Mouse (Mus musculus) intestine, postnatal 0 days (tissue): ENCODE results near the gene Pp2d1. TPM values are rescaled to one million over a fixed set of nuclear protein-coding genes. Genes with fewer than 3 reads are reported as not detected.

Experiments used
- ATAC-seq: fragments of 200-750 bp; cut with Nextera tagmentation; 2 replicates; pipeline ENCODE4 v1.8.0; 2017; ENCODE audit warnings: mild to moderate bottlenecking, moderate TSS enrichment, moderate library complexity
- H3K27ac ChIP-seq: fragments of 300-500 bp; sonication (generic); 2 replicates; pipeline ENCODE4 v1.5.1; 2014; ENCODE audit warnings: mild to moderate bottlenecking, low read depth, low read length, moderate library complexity
- H3K27me3 ChIP-seq: fragments of 300-500 bp; sonication (generic); replicated peaks from 2 replicates; pipeline ENCODE4 v1.6.1; 2014; ENCODE audit warnings: low read length, mixed read lengths; ENCODE audit not compliant: control insufficient read depth, insufficient read depth
- H3K36me3 ChIP-seq: fragments of 300-500 bp; sonication (generic); 2 replicates; pipeline ENCODE4 v1.6.1; 2014; ENCODE audit warnings: mild to moderate bottlenecking, moderate library complexity; ENCODE audit not compliant: control insufficient read depth, insufficient read depth
- H3K4me1 ChIP-seq: fragments of 300-500 bp; sonication (generic); replicated peaks from 2 replicates; pipeline ENCODE4 v1.6.1; 2014; ENCODE audit warnings: antibody characterized with exemption, low read length, mixed read lengths; ENCODE audit not compliant: control insufficient read depth, insufficient read depth
- H3K4me2 ChIP-seq: fragments of 300-500 bp; sonication (generic); replicated peaks from 2 replicates; pipeline ENCODE4 v1.6.1; 2014; ENCODE audit warnings: low read depth, mild to moderate bottlenecking, moderate library complexity
- H3K4me3 ChIP-seq: fragments of 300-500 bp; sonication (generic); 2 replicates; pipeline ENCODE4 v1.5.1; 2014; ENCODE audit warnings: low read depth, low read length
- H3K9ac ChIP-seq: fragments of 300-500 bp; sonication (generic); 2 replicates; pipeline ENCODE4 v1.6.1; 2014; ENCODE audit warnings: mild to moderate bottlenecking, low read depth, low read length
- H3K9me3 ChIP-seq: fragments of 300-500 bp; sonication (generic); 2 replicates; pipeline ENCODE4 v1.6.1; 2016; ENCODE audit warnings: mixed run types; ENCODE audit not compliant: control insufficient read depth
- CTCF ChIP-seq: sonication (generic); IDR thresholded peaks from 2 replicates; pipeline ENCODE4 v1.5.1; 2016; ENCODE audit warnings: low read depth, mild to moderate bottlenecking, control low read depth, antibody characterized with exemption, moderate library complexity
- WGBS: fragments of 180-500 bp; shearing (Covaris S2); extraction: QIAGEN DNeasy Blood & Tissue Kit; methylation state at CpG from one replicate; pipeline ENCODE4 v1.1.7; 2014; 5-methylcytosine and 5-hydroxymethylcytosine counted together
- polyA plus RNA-seq: library from polyadenylated mRNA; unstranded; fragments of >200 nt; fragmentation: Nextera tagmentation; extraction: Ambion mirVana; gene quantifications from 2 replicates; pipeline ENCODE4 v1.2.1, GENCODE M21; 2015

Gene Pp2d1
- polyA plus RNA-seq, 1 experiment from 2014 or later: 0.27 TPM

DNA sequence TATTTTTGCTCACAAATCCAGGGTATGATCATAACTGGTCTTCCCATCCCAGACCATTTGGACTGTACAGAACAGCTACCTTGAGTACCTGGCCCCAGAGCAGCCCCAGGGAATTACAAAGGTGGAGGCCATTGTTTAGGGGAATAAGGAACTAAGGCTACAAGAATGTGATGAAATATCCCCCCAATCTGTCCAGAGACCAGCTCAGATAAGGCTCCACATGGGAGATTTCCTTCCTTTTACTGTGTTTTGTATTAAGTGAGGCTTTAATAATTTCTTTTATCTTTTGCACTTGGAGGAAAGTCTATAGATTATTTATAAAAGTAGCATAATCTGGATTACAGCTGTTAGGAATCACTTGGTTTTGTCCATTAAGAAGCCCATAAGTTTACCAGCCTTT, 70.6 kb downstream of the Pp2d1 start:
- no peak overlapping the region for H3K9ac ChIP-seq
- no peaks in the 10 kb centered on the region for H3K27me3 ChIP-seq
- H3K9me3 ChIP-seq: no peaks in the 10 kb centered on the region
- H3K36me3 ChIP-seq: no peaks in the 10 kb centered on the region
- no peak overlapping the region for H3K4me3 ChIP-seq
- no peak overlapping the region for H3K27ac ChIP-seq
- ATAC-seq: no peak
- TF ChIP-seq CTCF: no peak
- no peaks in the 10 kb centered on the region for H3K4me1 ChIP-seq
- no peak overlapping the region for H3K4me2 ChIP-seq

DNA sequence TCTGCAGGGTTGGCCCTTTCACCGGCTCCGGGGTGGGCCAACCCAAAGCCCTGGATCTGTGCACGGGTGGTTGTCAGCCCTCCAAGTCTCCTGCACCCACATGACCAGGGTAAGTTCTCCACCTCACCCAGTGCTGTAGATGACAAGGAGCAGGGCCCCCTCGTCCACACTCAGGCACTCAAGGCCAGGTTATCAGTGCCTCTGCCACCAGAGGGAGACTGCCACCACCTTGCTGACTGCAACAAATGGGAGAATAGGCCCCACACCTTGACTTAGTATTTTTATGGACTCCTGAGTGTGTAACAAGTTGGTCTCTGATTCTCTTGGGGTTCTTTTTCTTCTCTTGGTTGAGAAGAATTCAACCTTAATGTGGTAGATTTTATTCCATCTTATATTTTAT, 73.7 kb downstream of the Pp2d1 start:
- Histone ChIP-seq H3K36me3 (no peaks in the 10 kb centered on the region), H3K9me3 (no peaks in the 10 kb centered on the region), H3K27ac (no peak overlapping the region), H3K4me3 (no peak overlapping the region), H3K4me1 (no peaks in the 10 kb centered on the region), H3K27me3 (no peaks in the 10 kb centered on the region), H3K9ac (no peak overlapping the region), H3K4me2 (no peak overlapping the region)
- WGBS: 52% methylated on average over 4 of the region's 4 CpGs
- peak; percentile 73 for TF ChIP-seq CTCF
- no peak for ATAC-seq

DNA sequence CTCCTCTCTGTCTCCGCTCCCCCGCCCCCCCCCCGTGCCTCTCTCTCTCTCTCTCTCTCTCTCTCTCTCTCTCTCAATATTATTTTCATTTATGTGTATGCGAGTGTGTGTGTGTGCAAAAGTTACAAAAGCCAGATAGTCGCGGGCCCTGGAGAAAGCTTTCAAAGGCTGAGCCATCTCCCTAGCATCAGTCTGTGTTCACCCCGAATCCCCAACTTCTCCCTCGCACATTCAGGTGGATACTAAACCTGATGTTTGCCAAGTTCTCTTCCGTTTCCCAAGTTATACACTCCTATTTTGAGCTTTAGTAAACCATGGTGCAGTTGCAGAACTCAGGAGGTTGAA, 75.8 kb downstream of the Pp2d1 start:
- no peak for ATAC-seq
- WGBS: 14% methylated on average over 8 of the region's 9 CpGs

DNA sequence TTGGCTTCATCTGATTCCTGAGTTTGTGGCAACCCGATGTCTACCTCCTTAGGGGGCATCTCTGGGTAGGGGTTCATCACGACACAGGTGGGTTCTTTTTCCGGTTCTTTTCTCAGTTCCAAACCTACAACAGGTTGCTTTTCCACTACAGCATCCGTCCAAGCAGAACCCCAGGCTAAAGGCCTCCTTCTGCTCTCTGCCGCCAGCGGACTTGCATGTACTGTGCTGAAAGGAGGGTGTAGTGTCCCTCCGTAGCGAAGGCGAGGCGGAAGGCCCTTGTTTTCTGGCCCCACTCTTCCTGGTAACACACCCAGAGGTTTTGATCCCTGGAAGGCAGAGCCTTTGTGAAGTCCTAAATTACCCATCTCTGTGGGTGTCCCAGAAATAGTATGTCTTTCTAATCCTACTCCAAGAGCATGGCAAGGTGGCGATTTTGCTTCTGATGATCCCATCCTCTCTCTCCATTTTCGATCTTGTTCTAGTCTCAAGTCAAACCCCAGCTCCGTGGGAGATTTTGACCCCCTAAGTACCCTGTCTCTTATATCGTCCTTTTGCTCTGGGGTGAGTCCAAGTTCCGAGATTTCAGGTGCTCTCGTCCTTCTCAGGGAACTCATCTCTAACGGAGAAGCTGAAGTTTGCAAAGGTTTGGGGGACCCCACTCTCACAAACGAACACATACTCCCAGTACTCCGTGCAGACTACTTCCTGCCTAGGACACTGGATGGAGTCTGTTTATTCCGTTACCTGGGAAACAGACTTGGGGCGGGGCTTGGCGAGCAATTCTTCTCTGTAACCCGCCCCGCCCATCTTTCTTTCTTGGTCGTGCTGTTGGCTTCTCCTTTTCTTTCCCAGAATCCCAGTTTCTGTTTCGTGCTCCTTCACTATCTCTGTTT, 76.4 kb downstream of the Pp2d1 start, which contains the start of gene Efhb:
TSS of gene Efhb (minus strand) at position 719 of the 893 bp plus-strand sequence.
- 21% methylated on average over 26 of the region's 26 CpGs for WGBS
- H3K27me3 ChIP-seq: no peaks in the 10 kb centered on the region
- ATAC-seq: peak; percentile 94
- no peak for TF ChIP-seq CTCF
- peak within 1 kb of the TSS; percentile 70 for H3K4me2 ChIP-seq
- H3K9ac ChIP-seq: peak within 1 kb of the TSS; percentile 43; the same call in 1 of the 2 replicates
- no peak within 1 kb of the TSS for H3K27ac ChIP-seq
- H3K9me3 ChIP-seq: no peaks in the 10 kb centered on the region
- H3K4me3 ChIP-seq: peak within 1 kb of the TSS; percentile 44
- H3K36me3 ChIP-seq: no peaks in the 10 kb centered on the region
- no peaks in the 10 kb centered on the region for H3K4me1 ChIP-seq

More for the DNA sequence above, 75.8 kb downstream of the Pp2d1 start:
- H3K4me3 ChIP-seq: peak overlapping the region; percentile 44
- peak overlapping the region; percentile 70 for H3K4me2 ChIP-seq
- H3K27ac ChIP-seq: no peak overlapping the region
- no peaks in the 10 kb centered on the region for H3K9me3 ChIP-seq
- no peaks in the 10 kb centered on the region for H3K27me3 ChIP-seq
- no peak for TF ChIP-seq CTCF
- H3K4me1 ChIP-seq: no peaks in the 10 kb centered on the region
- H3K9ac ChIP-seq: peak overlapping the region; percentile 43; the same call in 1 of the 2 replicates
- no peaks in the 10 kb centered on the region for H3K36me3 ChIP-seq

Other genes starting within 250 kb of the Pp2d1 start
- gene Efhb, start 76.1 kb downstream of the Pp2d1 start, polyA plus RNA-seq: 0.38 and 0.48 TPM in 2 replicates
- gene Rab5a, start 60.2 kb downstream of the Pp2d1 start, polyA plus RNA-seq: 74.6 and 77.9 TPM in 2 replicates
- gene Kat2b, start 27.4 kb upstream of the Pp2d1 start, polyA plus RNA-seq: 5.9 and 6.1 TPM in 2 replicates
- 11.8 and 13.0 TPM in 2 replicates for gene Sgo1, start 149.9 kb upstream of the Pp2d1 start, polyA plus RNA-seq